Mouse (Mus musculus) lung, postnatal 10 days (tissue): ENCODE results near the gene Copz2.
A peak's percentile ranks its signal among the peaks of the same experiment; 100 is the strongest.
"Not testable (repeated sequence)": the region's sequence is repeated elsewhere in the genome, so short reads cannot be mapped to it uniquely, and the experiment has no call there.

Experiments used
- DNase-seq: peaks from one replicate; pipeline ENCODE4 v3.0.0; 2021

Gene Copz2

GRCm38 (mm10) chr11:96849681-96850467 lies at the start of gene Copz2:
TSS of gene Copz2 (plus strand) at chr11:96849870.
- peak; percentile 52 for DNase-seq

DNA sequence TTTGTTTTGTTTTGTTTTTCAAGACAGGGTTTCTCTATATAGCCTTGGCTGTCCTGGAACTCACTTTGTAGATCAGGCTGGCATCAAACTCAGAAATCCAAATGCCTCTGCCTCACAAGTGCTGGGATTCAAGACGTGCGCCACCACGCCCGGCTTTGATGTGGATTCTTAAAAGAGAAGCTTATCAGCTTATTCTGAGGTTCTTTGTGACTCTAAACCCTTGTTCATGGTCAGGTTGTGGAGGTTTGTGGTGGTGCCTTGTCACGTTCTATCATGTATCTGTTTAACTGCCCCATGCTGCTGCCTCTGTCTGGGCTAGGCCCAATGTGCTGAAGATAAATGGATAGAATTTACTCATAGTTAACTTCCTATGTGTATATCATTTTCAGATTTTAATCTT lies 44.1 kb upstream of the Copz2 start:
- no peak for DNase-seq

DNA sequence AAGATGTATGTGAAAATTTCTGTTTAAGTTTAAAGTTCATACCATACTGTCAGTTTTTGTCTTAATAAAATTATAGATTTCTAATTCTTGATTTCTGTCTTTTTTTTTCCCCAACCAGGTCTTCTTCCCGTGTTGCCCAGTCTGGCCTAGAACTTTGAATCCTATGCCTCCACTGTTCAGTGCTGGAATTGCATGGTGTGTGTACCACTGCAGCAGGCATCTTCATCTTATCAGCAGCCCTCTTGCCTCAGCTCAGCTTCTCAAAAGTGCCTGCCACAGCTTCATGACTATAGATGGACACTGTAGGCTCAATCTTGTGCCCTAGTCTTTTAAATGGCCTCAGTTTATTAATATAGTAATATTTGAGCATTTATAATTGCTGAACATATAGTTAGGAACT lies 41.6 kb upstream of the Copz2 start:
- DNase-seq: peak; percentile 36

GRCm38 (mm10) chr11:96809562-96810235 lies 40.0 kb upstream of the Copz2 start:
- DNase-seq: no peak

DNA sequence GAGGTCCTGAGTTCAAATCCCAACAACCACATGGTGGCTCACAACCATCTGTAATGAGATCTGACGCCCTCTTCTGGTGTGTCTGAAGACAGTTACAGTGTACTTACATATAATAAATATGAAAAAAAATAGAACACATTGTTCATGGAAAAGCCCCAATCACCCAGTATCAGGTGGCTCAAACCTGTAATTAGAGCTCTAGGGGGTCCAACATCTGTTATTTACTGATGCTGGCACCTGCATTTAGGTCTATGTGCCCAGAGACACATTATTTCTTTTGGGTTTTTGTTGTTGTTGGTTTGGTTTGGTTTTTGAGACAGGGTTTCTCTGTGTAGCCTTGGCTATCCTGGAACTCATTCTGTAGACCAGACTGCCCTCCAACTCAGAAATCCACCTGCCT lies 38.5 kb upstream of the Copz2 start:
- not testable (repeated sequence) for DNase-seq

DNA sequence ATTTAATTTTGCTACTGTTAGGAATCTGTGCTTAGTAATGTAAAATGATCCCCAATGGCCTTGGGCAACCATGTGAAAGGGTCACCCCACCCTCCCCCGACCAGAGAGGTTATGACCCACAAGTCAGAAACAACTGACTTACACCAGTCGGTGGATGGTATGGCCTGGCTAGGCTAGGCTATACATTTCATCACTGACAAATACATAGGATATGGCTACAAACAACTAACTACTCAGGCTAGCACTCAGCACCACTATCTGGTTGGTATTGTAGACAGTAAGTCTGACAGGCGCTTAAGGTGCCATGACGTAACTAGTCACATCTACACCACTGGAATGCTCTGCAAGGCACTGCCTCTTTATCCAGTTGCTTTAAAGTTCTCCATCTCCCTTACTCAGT lies 36.2 kb upstream of the Copz2 start:
- DNase-seq: no peak

DNA sequence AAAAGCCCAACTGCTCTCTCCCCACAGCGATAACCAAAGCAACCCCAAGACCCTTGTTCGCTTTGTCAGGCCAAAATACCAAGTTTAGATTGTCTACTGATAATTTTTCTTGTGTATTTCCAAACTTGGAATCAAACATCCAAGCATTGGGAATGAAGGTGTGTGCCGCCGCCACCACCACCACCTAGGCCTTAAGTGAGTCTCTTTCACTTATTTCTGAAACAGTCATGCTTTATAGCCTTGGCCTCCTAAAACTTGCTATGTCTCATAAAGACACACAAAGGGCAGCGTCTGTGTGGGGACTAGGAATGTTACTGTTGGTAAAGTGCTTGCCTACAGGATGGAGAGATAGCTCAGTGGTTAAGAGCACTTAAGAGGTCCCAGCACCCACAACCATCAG lies 35.8 kb upstream of the Copz2 start:
- DNase-seq: no peak

GRCm38 (mm10) chr11:96814443-96814842 lies 35.2 kb upstream of the Copz2 start:
- DNase-seq: no peak

DNA sequence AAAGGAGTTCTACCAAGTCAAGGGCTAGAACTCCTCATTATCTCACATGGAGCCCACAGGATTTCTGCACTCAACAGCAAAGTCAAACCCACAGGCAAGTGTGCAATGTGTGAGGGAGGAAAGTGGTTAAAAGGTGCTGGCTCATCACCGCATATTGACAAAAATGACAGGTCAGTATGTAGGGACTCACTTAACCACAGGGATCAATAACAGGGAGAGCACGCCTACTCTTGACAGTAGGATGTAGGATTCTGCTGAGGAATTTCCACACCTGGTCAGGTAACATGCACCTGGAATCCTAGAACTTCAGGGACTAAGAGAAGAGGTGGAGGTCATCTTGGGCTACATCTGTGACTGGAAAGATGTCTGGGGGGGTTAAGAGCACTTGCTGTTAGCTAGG lies 33.8 kb upstream of the Copz2 start:
- no peak for DNase-seq

DNA sequence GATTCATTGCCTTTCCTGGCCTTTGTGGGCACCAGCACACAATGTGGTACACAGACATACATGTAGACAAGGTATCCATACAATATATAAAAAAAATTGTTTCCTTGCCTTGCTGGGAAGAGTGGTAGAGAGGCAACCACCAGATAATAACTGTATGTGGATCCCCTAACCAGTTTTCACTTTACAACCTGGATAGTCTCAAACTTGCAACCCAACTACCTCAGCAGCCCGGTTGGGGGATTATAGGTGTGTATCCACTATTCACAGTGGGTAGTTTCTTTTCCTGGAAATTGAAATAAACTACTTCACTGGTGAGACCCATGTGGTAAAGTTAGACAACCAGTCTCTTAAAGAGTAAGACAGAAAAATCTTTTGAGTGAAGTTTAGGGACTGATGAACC lies 33.2 kb upstream of the Copz2 start:
- no peak for DNase-seq

- DNase-seq: no peak
Measured at GRCm38 (mm10) chr11:96816979-96817378, 32.7 kb upstream of the Copz2 start.

DNA sequence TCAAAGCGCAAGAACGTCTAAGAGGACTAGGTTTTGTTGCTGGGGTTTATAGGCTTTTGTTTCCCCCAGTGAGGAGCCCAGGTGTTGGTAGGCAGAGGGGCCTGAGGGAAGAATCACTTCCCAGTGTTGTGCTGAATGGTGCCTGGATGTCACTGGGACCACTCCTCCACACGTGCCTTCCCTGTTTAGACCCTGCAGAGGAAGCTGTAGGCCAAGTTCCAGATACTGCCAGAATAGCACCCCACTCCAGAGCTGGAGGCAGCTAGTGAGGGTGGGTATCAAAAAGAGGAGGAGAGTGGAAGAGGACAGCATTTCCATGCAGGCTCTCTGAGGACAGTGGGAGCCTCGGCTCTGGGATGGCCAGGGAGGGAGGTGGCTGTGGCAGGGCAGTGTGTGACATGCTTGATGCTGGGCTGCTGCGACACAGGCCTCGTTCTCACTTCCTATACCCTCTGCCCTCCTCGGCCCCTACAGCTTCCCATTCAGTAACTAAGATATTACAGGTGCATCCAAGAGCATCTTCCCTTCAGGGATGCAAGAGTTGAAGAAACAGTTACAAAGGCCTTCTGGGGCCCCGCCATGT lies 31.5 kb upstream of the Copz2 start:
- no peak for DNase-seq

DNA sequence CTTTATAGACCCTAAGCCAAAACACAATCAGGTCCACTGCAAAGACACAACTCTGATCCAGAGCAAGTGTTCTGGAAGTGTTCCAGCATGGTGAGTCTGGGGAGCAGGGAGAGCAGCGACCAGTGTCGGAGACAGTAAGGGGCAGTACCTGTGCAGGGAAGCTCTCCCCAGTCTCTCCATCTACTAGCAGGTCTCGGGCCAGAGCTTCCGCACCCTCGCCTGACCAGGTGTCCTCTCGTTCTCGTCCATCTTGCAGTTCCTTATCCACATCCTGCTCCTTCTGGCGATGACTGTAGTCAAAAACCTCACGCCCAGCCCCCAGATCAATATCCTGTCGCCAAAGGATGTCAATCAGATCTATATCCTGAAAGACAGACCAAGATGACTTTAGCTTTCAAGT lies 27.7 kb upstream of the Copz2 start:
- DNase-seq: no peak

DNA sequence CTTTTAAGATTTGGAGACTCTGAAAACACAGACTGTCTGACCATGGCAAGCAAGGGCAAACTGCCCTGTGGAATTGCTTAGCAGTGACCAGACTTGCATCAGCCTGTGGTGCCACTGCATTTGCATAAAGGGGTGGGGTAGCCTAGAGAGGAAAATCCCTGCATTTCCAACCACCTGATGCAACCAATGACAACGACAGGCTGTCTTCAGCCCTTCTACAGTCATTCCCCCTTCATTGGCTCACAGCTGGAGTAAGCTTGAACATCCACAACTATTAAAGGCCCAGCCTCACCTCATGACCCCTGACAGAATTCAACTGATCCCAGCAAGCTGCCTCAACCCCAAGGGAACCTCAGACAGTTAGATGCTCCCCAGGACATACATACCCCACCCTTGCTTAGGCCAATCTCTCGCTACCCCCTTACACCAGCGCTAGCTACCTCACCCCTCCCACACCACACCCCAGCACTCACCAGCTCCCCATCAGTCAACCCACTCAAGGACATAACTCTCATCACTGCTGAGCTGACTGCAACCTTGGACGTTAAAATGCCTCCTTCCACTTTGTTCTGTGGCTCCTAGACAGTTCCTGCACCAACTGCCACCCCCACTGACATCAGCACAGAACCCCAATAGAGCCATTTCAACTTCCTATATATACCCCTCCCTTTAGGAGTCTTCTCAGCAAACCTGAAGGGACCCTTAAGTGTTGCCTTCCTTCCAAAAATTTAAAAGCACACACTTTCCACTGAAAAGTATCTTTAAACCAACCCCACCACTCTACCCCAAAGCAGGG lies 26.8 kb upstream of the Copz2 start:
- peak; percentile 19 for DNase-seq

DNA sequence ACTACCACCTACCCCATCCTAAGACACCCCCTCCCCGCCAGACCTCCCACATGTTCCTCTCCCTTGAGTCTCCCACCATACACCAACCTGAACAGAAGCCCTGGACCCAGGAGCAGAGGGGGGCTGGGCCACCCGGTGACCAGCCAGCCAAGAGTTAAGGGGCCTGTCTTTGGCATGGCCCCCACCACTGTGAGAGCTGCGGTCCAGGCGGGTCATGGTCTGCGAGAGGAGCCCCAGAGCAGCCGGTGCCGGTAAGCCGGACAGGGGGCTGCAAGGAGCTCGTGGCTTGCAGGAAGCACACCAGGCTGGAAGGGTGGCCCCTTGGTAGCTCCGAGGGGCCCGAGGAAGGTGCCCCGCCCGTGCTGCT lies 26.2 kb upstream of the Copz2 start:
- DNase-seq: peak; percentile 8

DNA sequence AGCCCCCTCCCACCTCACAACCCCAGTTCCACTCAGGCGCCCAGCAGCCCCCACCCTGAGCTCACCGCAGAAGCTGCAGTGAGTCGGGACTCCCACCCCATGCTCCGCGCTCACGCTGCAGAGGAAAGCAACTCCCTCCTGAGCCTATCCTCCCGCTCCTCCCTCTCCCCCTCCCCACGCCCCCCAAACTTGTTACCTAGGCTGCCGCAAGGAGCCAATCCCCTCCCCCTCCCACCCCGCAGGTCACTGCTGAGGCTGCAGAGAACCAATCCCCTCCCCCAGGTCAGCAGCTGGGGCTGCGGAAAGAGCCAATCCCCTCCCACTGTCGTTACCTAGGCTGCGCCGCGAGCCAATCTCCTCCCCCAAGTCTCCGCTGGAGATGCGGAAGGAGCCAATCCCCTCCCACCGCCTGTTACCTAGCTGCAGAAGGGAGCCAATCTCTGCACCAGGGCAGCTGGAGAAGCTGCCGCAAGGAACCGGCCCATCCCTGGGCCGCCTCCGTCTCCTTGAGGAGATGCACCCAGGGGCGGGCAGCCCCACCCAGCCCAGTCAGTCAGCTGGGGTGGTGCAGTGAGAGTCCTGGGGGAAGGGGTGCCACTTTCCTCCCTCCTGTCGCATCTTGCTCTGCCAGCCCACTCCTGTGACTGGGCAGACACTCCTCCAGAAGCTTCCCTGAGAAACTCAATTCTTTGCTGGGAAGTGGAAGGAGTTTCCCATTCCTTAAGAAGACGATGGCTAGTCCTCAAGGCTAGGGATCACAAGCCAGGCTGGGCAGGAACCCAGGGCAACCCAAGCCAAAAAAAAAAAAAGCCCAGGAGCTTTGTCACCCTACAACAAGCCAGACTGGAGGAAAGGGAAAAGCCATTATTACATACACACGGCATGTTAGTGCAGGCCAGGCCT lies 25.5 kb upstream of the Copz2 start:
- DNase-seq: peak; percentile 91

GRCm38 (mm10) chr11:96824783-96825495 lies 24.7 kb upstream of the Copz2 start:
- peak; percentile 87 for DNase-seq

GRCm38 (mm10) chr11:96826481-96826880 lies 23.2 kb upstream of the Copz2 start:
- peak; percentile 48 for DNase-seq

- DNase-seq: peak; percentile 24
Measured at GRCm38 (mm10) chr11:96827062-96827581, 22.5 kb upstream of the Copz2 start.

DNA sequence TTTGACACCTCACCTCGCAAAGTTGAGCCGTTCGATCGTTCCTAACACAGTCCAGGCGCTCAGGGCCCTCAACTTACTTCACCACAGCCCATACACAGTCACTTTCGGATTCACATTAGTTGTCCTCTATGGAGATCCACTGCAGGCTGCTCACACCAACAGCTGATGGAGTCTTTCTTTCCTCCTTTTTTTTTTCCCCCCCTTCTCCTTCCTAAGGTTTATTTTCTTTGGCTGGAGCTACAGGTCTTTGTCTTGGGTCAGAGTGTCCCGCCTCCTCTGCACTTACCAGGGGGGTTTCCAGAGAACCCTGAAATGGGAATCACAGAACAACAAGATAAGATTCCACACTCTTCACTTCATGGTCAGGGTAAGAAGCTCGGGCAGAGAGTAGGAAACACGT lies 21.8 kb upstream of the Copz2 start:
- DNase-seq: no peak

DNA sequence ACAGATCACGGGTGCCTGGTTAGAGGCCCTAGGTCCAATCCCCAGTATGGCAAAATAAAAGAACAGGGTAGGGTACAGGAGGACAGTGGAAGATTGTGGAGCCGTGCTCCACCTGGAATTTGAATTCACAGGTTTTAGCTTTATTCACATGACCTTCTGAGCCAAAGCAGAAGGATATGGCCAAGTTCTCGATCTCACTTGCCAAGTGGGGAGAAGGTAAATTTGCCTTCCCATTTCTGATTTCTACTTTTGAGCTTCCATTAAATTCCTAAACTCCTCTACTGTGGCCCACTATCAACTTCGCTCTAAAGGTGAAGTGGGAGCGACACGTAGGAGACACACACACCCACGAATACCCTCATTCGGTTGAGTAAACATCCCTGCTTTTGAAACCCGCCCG lies 20.8 kb upstream of the Copz2 start:
- no peak for DNase-seq
